In the genomic region with DNA sequence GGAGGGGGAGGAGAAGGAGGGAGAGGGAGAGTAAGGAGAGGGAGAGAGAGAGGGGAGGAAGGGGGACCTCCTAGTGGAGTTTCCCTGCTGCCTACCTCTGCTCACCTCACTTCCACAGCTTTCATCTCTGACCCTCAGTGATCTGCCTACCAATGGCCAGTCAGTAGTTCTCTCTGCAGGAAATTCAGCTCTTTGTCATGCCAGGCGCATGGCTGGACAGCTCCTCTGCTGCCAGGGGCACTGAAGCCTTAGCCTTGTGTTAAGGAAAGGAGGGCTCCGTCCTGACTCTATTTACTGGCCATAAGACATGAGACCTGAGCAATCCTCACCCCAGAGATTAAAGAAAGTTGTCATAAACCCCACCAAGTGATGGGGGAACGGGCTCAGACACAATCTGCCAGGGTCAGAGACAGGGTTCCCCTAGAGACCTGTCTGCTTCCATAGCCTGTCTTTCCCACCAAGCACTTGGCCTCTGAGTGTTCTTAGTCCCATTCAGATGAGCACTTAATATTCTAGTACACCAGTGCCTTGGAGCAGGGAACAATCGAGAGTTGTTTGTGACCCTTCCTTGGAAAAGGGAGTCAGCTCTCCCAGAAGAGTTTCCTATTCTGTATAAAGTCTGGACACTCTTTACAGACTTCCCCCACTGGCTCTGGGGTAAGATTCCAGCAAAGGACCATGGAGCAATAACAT, we compare ENCODE assay signal across 15 mouse cellular contexts.
DNase-seq lines count a peak whose midpoint lies in the region; ATAC-seq and TF ChIP-seq lines count a peak whose summit lies in the region.
"Had no signal": no experiment of that assay in that cellular context is flagged by ENCODE, and none has a peak within 500 bp of the region (broad histone marks: within the 10 kb centered on the region; RNA-seq: fewer than 3 reads in every experiment).

No protein-coding gene starts in this region.

- DNase-seq in heart, adult 2 months = no peak
- DNase-seq in heart, adult 11 months = no peak
- DNase-seq in layer of hippocampus, adult 8-10 months (ENCODE audit: low spot score in 2 of 2) = peak; percentile 15 to 31
- DNase-seq in layer of hippocampus, adult 9-10 months (ENCODE audit: low spot score) = no peak
- no peak for DNase-seq in neural tube, embryonic 10.5 days (ENCODE audit: extremely low spot score, low spot score)
- DNase-seq: cerebellum, postnatal 25 days; lung, embryonic 14.5 days; thymus, postnatal 25 days had no signal

- 70% methylated on average over 4 of the region's 4 CpGs for WGBS in heart, adult 2 months
- WGBS in neural tube, embryonic 15.5 days = 51% methylated on average over 4 of the region's 4 CpGs
- 52% methylated on average over 4 of the region's 4 CpGs for WGBS in olfactory bulb, adult 2 months

- no peaks in the 10 kb centered on the region for H3K9me3 ChIP-seq in neural tube, embryonic 15.5 days (replicated peaks)
- H3K9me3 ChIP-seq: heart, embryonic 10.5 days; kidney, embryonic 15.5 days; midbrain, embryonic 12.5 days; neural tube, embryonic 13.5 days had no signal

- peaks cover 14% of the 10 kb centered on the region for H3K4me1 ChIP-seq in heart, adult 2 months (ENCODE audit: control insufficient read depth, insufficient read depth, low read length)
- H3K4me1 ChIP-seq in neural tube, embryonic 15.5 days = peaks cover 18% of the 10 kb centered on the region
- H3K4me1 ChIP-seq in olfactory bulb, adult 2 months (ENCODE audit: control insufficient read depth, insufficient read depth, low read length) = peaks cover 23% of the 10 kb centered on the region

- no peak overlapping the region for H3K9ac ChIP-seq in heart, adult 2 months (ENCODE audit: low read depth, low read length)
- H3K9ac ChIP-seq in neural tube, embryonic 15.5 days (replicated peaks) = no peak overlapping the region
- H3K9ac ChIP-seq: kidney, embryonic 15.5 days; lung, embryonic 14.5 days; midbrain, embryonic 12.5 days; neural tube, embryonic 13.5 days had no signal

- H3K27me3 ChIP-seq in heart, adult 2 months (ENCODE audit: control insufficient read depth, insufficient read depth, low read length) = no peaks in the 10 kb centered on the region
- no peaks in the 10 kb centered on the region for H3K27me3 ChIP-seq in neural tube, embryonic 15.5 days (replicated peaks)
- H3K27me3 ChIP-seq: kidney, embryonic 15.5 days; midbrain, embryonic 12.5 days; neural tube, embryonic 13.5 days; Patski had no signal

- TF ChIP-seq CTCF in heart, adult 2 months (IDR thresholded peaks at IDR 0.05) = no peak
- no peak for TF ChIP-seq CTCF in olfactory bulb, adult 2 months (IDR thresholded peaks at IDR 0.05; ENCODE audit: insufficient read depth, low read depth, low read length)

- no peak overlapping the region for H3K4me2 ChIP-seq in neural tube, embryonic 15.5 days
- H3K4me2 ChIP-seq: kidney, embryonic 15.5 days; lung, embryonic 14.5 days; midbrain, embryonic 12.5 days; neural tube, embryonic 13.5 days had no signal

- peak; percentile 45 for ATAC-seq in neural tube, embryonic 15.5 days (ENCODE audit: low FRiP score)
- ATAC-seq: Patski had no signal

- H3K79me2 ChIP-seq in heart, adult 2 months (replicated peaks; ENCODE audit: control insufficient read depth, insufficient read depth, low read length) = no peaks in the 10 kb centered on the region

- peak overlapping the region; percentile 87 for H3K27ac ChIP-seq in heart, adult 2 months
- peak overlapping the region; percentile 48 for H3K27ac ChIP-seq in neural tube, embryonic 15.5 days (replicated peaks)
- peak overlapping the region; percentile 100 for H3K27ac ChIP-seq in olfactory bulb, adult 2 months (ENCODE audit: insufficient read depth, low read depth, low read length)
- H3K27ac ChIP-seq: heart, embryonic 10.5 days; midbrain, embryonic 12.5 days had no signal

- TF ChIP-seq EP300 in heart, adult 2 months (IDR thresholded peaks at IDR 0.05; ENCODE audit: insufficient read depth, low read depth, low read length) = no peak

- intact Hi-C loops in heart, adult 2 months (cut with DNase I) = no loop called here

- TF ChIP-seq POLR2A in heart, adult 2 months (IDR thresholded peaks at IDR 0.05; ENCODE audit: insufficient read depth, low read depth, low read length) = no peak
- no peak for TF ChIP-seq POLR2A in olfactory bulb, adult 2 months (IDR thresholded peaks at IDR 0.05; ENCODE audit: insufficient read depth, low read depth, low read length)

- no peaks in the 10 kb centered on the region for H3K36me3 ChIP-seq in heart, adult 2 months (ENCODE audit: control insufficient read depth, insufficient read depth, low read length)
- H3K36me3 ChIP-seq in neural tube, embryonic 15.5 days = no peaks in the 10 kb centered on the region
- H3K36me3 ChIP-seq: heart, embryonic 10.5 days; kidney, embryonic 15.5 days; midbrain, embryonic 12.5 days; neural tube, embryonic 13.5 days had no signal

- H3K4me3 ChIP-seq in heart, adult 2 months = no peak overlapping the region
- H3K4me3 ChIP-seq in neural tube, embryonic 15.5 days (replicated peaks) = no peak overlapping the region
- no peak overlapping the region for H3K4me3 ChIP-seq in olfactory bulb, adult 2 months (ENCODE audit: insufficient read depth, low read depth, low read length)
- H3K4me3 ChIP-seq: heart, embryonic 10.5 days; kidney, embryonic 15.5 days; midbrain, embryonic 12.5 days; neural tube, embryonic 13.5 days had no signal

Comparison
In these comparisons a context has a peak if more than half of its experiments do, and no peak if none do; other contexts are left out.
1. DNase-seq: peak in layer of hippocampus, adult 8-10 months (2 of 2); none in heart, adult 2 months (0 of 2), heart, adult 11 months (single experiment), layer of hippocampus, adult 9-10 months (single experiment) and neural tube, embryonic 10.5 days (single experiment).
2. H3K27ac ChIP-seq: peak in every context shown above with its lines; median percentile 100 in olfactory bulb, adult 2 months; 87 in heart, adult 2 months; 48 in neural tube, embryonic 15.5 days.